In genomic region chr13:88828362-88828761, GRCm38 (mm10) we compare ENCODE assay signal across 10 mouse cellular contexts. TPM values are rescaled to one million over a fixed set of nuclear protein-coding genes. Genes with fewer than 3 reads are reported as not detected.
DNase-seq lines count a peak whose midpoint lies in the region; ATAC-seq and TF ChIP-seq lines count a peak whose summit lies in the region.
"Had no signal": no experiment of that assay in that cellular context is flagged by ENCODE, and none has a peak within 500 bp of the region (broad histone marks: within the 10 kb centered on the region; RNA-seq: fewer than 3 reads in every experiment).

No protein-coding gene starts in this region.

- WGBS in lung, embryonic 14.5 days = 20% methylated on average over 10 of the region's 10 CpGs
- WGBS in hindbrain, embryonic 14.5 days = 69% methylated on average over 10 of the region's 10 CpGs

- no peak overlapping the region for H3K27ac ChIP-seq in lung, embryonic 14.5 days (ENCODE audit: low read depth)
- H3K27ac ChIP-seq in hindbrain, embryonic 14.5 days = no peak overlapping the region
- H3K27ac ChIP-seq: hindbrain, embryonic 15.5 days had no signal

- H3K9ac ChIP-seq in lung, embryonic 14.5 days = no peak overlapping the region
- no peak overlapping the region for H3K9ac ChIP-seq in hindbrain, embryonic 14.5 days
- H3K9ac ChIP-seq: hindbrain, embryonic 15.5 days had no signal

- no peaks in the 10 kb centered on the region for H3K36me3 ChIP-seq in lung, embryonic 14.5 days (ENCODE audit: insufficient read depth)
- H3K36me3 ChIP-seq in splenic B cell, adult 2 months (ENCODE audit: control insufficient read depth, insufficient read depth, low read length, poor library complexity, severe bottlenecking) = no peaks in the 10 kb centered on the region
- H3K36me3 ChIP-seq in hindbrain, embryonic 14.5 days (replicated peaks; ENCODE audit: control insufficient read depth, insufficient read depth) = no peaks in the 10 kb centered on the region
- H3K36me3 ChIP-seq: hindbrain, embryonic 15.5 days had no signal

- peak overlapping the region; percentile 46 for H3K4me2 ChIP-seq in lung, embryonic 14.5 days
- no peak overlapping the region for H3K4me2 ChIP-seq in hindbrain, embryonic 14.5 days (replicated peaks)
- H3K4me2 ChIP-seq: hindbrain, embryonic 15.5 days had no signal

- DNase-seq in embryo, embryonic 10.5 days (ENCODE audit: low spot score) = peak; percentile 15
- DNase-seq in embryo, embryonic 10 days (ENCODE audit: low spot score) = no peak
- DNase-seq in left cerebral cortex, postnatal 25 days (ENCODE audit: low spot score in 2 of 2) = peak; percentile 12 to 14
- DNase-seq in left cerebral cortex, postnatal 10 days (ENCODE audit: extremely low spot score in 1 of 2, low spot score in 2 of 2) = no peak
- DNase-seq in lung, embryonic 14.5 days = peak; percentile 49
- peak; percentile 65 for DNase-seq in splenic B cell, adult 2 months (ENCODE audit: low read depth, low spot score)
- DNase-seq in hindbrain, embryonic 14.5 days (ENCODE audit: low spot score) = no peak
- DNase-seq in T-cell, adult 2 months (ENCODE audit: low spot score) = no peak
- DNase-seq: right cerebral cortex, adult 18-20 months had no signal

- TF ChIP-seq CTCF in lung, embryonic 14.5 days (IDR thresholded peaks at IDR 0.05; ENCODE audit: low read depth) = no peak

- peak; percentile 59; the same call in 1 of the 2 replicates for ATAC-seq in lung, embryonic 14.5 days (ENCODE audit: insufficient read depth)
- ATAC-seq in hindbrain, embryonic 14.5 days (ENCODE audit: low FRiP score) = no peak

- no peaks in the 10 kb centered on the region for H3K4me1 ChIP-seq in lung, embryonic 14.5 days (ENCODE audit: insufficient read depth)
- H3K4me1 ChIP-seq in hindbrain, embryonic 14.5 days (replicated peaks; ENCODE audit: control insufficient read depth, insufficient read depth, low read length) = no peaks in the 10 kb centered on the region

- intact Hi-C loops in left cerebral cortex, postnatal 25 days (cut with DNase I) = no loop called here
- intact Hi-C loops in left cerebral cortex, postnatal 10 days (cut with DNase I) = no loop called here

- no peaks in the 10 kb centered on the region for H3K27me3 ChIP-seq in lung, embryonic 14.5 days (ENCODE audit: insufficient read depth, low read length)
- H3K27me3 ChIP-seq in splenic B cell, adult 2 months (ENCODE audit: control insufficient read depth, insufficient read depth, low read length, poor library complexity, severe bottlenecking) = no peaks in the 10 kb centered on the region; the same call in 1 of the 2 replicates
- H3K27me3 ChIP-seq in hindbrain, embryonic 14.5 days (ENCODE audit: control insufficient read depth, insufficient read depth, low read length) = no peaks in the 10 kb centered on the region
- H3K27me3 ChIP-seq: hindbrain, embryonic 15.5 days had no signal

- H3K4me3 ChIP-seq in lung, embryonic 14.5 days (ENCODE audit: low read depth, low read length) = no peak overlapping the region
- H3K4me3 ChIP-seq in hindbrain, embryonic 14.5 days (replicated peaks; ENCODE audit: low read length) = no peak overlapping the region
- H3K4me3 ChIP-seq: hindbrain, embryonic 15.5 days had no signal

- no peaks in the 10 kb centered on the region for H3K9me3 ChIP-seq in lung, embryonic 14.5 days (ENCODE audit: low read depth, low read length)
- no peaks in the 10 kb centered on the region for H3K9me3 ChIP-seq in hindbrain, embryonic 14.5 days (ENCODE audit: control insufficient read depth, low read length)
- H3K9me3 ChIP-seq: hindbrain, embryonic 15.5 days had no signal

RNA-seq across cellular contexts. Expression of gene Edil3, which starts 7.1 kb away (rescaled TPM):
- total RNA-seq in left cerebral cortex, postnatal 25 days (2021) = 10 to 100 TPM; 85.2 to 87.7 TPM
- total RNA-seq in left cerebral cortex, postnatal 10 days (2021) = 10 to 100 TPM; 82.2 TPM
- 8.9 and 9.7 TPM in 2 replicates for polyA plus RNA-seq in lung, embryonic 14.5 days (2014; fragmentation: Nextera tagmentation; extraction: Ambion mirVana)
- polyA plus RNA-seq in hindbrain, embryonic 14.5 days (2014; fragmentation: Nextera tagmentation; extraction: Ambion mirVana) = 72.1 and 80.0 TPM in 2 replicates

Comparison
In these comparisons a context has a peak if more than half of its experiments do, and no peak if none do; other contexts are left out.
1. DNase-seq: peak in embryo, embryonic 10.5 days (single experiment), left cerebral cortex, postnatal 25 days (2 of 2), lung, embryonic 14.5 days (single experiment) and splenic B cell, adult 2 months (single experiment); none in embryo, embryonic 10 days (single experiment), left cerebral cortex, postnatal 10 days (0 of 2), hindbrain, embryonic 14.5 days (single experiment) and T-cell, adult 2 months (single experiment).